Mouse (Mus musculus): ENCODE data around the gene Acmsd.

DNA sequence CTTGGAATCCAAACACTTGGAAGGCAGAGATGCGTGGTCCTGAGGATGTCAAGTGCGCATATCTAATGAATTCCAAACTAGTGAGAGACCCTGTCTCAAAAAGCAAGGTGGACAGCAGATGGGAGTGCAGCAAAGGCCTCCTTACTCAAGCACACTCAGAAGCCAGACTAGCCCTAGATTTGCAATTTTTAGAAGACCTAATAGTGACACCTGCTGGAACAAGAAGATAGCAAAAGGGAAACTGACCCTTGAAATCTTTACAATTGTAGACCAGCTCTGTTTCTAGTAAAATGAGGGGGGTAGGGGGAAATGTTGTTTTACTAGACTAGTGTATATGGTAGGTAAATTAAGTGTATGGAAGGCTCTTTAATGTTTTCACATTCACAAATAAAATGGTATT, 36.3 kb downstream of the Acmsd start:
- TF ChIP-seq GATA1 (IDR thresholded peaks at IDR 0.05; ENCODE audit: borderline replicate concordance, low read length) (no peak), FLI1 (IDR thresholded peaks at IDR 0.05; ENCODE audit: low read length) (no peak)
